Mouse (Mus musculus) olfactory bulb, adult 2 months (tissue): ENCODE measurements around the gene Wee1.

ENCODE experiments used
- CTCF ChIP-seq: fragments of 200-500 bp; IDR thresholded peaks from 2 replicates; pipeline ENCODE4 v1.5.1; 2012; ENCODE audit warnings: low read depth, mild to moderate bottlenecking, low read length, moderate library complexity; ENCODE audit not compliant: insufficient read depth
- POLR2A ChIP-seq: fragments of 200-500 bp; IDR thresholded peaks from 2 replicates; pipeline ENCODE4 v1.6.1; 2012; ENCODE audit warnings: mild to moderate bottlenecking, low read depth, low read length, moderate library complexity; ENCODE audit not compliant: insufficient read depth

DNA sequence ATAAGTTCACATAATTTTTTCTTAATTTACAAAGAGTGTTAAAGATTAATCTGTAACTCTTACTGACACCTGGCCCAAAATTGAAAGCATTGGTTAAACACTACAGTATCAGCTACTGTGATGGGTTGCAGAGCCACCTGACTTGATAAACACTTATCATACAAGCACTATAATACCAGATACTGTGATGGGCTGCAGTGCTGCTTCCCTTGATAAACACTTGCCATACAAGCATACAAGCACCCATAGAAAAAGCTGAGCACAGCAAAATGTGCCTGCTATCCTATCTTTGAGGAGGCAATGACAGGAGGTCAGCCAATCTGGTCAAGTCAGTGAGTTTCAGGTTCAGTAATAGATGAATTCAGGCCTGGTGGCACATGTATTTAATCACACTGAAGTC, 36.6 kb upstream of the Wee1 start:
- TF ChIP-seq POLR2A (no peak), CTCF (no peak)
